In genomic region chr12:73978144-73978543, GRCm38 (mm10) we compare ENCODE assay signal across 24 mouse cellular contexts. TPM values are rescaled to one million over a fixed set of nuclear protein-coding genes. Genes with fewer than 3 reads are reported as not detected.
DNase-seq lines count a peak whose midpoint lies in the region; ATAC-seq lines count a peak whose summit lies in the region.
"Had no signal": no experiment of that assay in that cellular context is flagged by ENCODE, and none has a peak within 500 bp of the region (broad histone marks: within the 10 kb centered on the region; RNA-seq: fewer than 3 reads in every experiment).

No protein-coding gene starts in this region.

- 82% methylated on average over 3 of the region's 3 CpGs for WGBS in kidney, embryonic 16.5 days

- no peak overlapping the region for H3K9ac ChIP-seq in kidney, embryonic 16.5 days (replicated peaks; ENCODE audit: low read length)
- H3K9ac ChIP-seq: embryonic facial prominence, embryonic 13.5 days; forebrain, embryonic 12.5 days; heart, embryonic 15.5 days; hindbrain, embryonic 15.5 days had no signal

- no peak overlapping the region for H3K4me2 ChIP-seq in kidney, embryonic 16.5 days (replicated peaks; ENCODE audit: low read depth, low read length)
- H3K4me2 ChIP-seq: embryonic facial prominence, embryonic 13.5 days; forebrain, embryonic 12.5 days; heart, embryonic 11.5 days; heart, embryonic 15.5 days; hindbrain, embryonic 15.5 days had no signal

- H3K4me1 ChIP-seq in kidney, embryonic 16.5 days (ENCODE audit: insufficient read depth, low read length), result no peaks in the 10 kb centered on the region
- H3K4me1 ChIP-seq: embryonic facial prominence, embryonic 13.5 days; forebrain, embryonic 12.5 days; hindbrain, embryonic 15.5 days had no signal

- no peaks in the 10 kb centered on the region for H3K9me3 ChIP-seq in kidney, embryonic 16.5 days (ENCODE audit: low read length)
- H3K9me3 ChIP-seq: embryonic facial prominence, embryonic 13.5 days; forebrain, embryonic 12.5 days; heart, embryonic 15.5 days; hindbrain, embryonic 15.5 days had no signal

- no peak for ATAC-seq in kidney, embryonic 16.5 days (ENCODE audit: low FRiP score, low TSS enrichment)
- ATAC-seq: forebrain, embryonic 16.5 days had no signal

- H3K27ac ChIP-seq in kidney, embryonic 16.5 days (ENCODE audit: low read length), result no peak overlapping the region
- H3K27ac ChIP-seq: embryonic facial prominence, embryonic 13.5 days; forebrain, embryonic 12.5 days; heart, adult 2 months; heart, embryonic 15.5 days; hindbrain, embryonic 15.5 days had no signal

- peak; percentile 68 for DNase-seq in kidney, adult 18-20 months
- peak; percentile 79 to 82 for DNase-seq in kidney, adult 8-10 months
- peak; percentile 88 to 92 for DNase-seq in kidney, postnatal 25 days
- DNase-seq in gastrocnemius, postnatal 25 days, result no peak
- DNase-seq in heart, postnatal 36 days, result no peak
- DNase-seq in urinary bladder, postnatal 25 days (ENCODE audit: low spot score), result no peak
- DNase-seq: adrenal gland, adult 8-10 months; cerebellum, adult 11-12 months; cerebellum, adult 9-10 months; cerebellum, postnatal 25 days; gastrocnemius, postnatal 10 days; heart, adult 2 months; heart, postnatal 14 days had no signal

- peaks cover 43% of the 10 kb centered on the region for H3K36me3 ChIP-seq in kidney, embryonic 16.5 days (ENCODE audit: insufficient read depth, low read length)

- no peak overlapping the region for H3K4me3 ChIP-seq in kidney, embryonic 16.5 days (ENCODE audit: low read length)
- H3K4me3 ChIP-seq: embryonic facial prominence, embryonic 13.5 days; forebrain, embryonic 12.5 days; heart, adult 2 months; heart, embryonic 15.5 days; hindbrain, embryonic 15.5 days had no signal

- intact Hi-C loops in heart, postnatal 36 days (cut with DNase I), result no loop called here

- H3K27me3 ChIP-seq in kidney, embryonic 16.5 days (ENCODE audit: insufficient read depth, low read length), result no peaks in the 10 kb centered on the region
- H3K27me3 ChIP-seq: embryonic facial prominence, embryonic 13.5 days; forebrain, embryonic 12.5 days; heart, embryonic 15.5 days; hindbrain, embryonic 15.5 days had no signal

RNA-seq across cellular contexts. Expression of gene Snapc1, which starts 13.9 kb away (rescaled TPM):
- polyA plus RNA-seq in kidney, embryonic 16.5 days (2015; fragmentation: Nextera tagmentation; extraction: Ambion mirVana), result 22.3 and 22.8 TPM in 2 replicates
- total RNA-seq in gastrocnemius, postnatal 25 days (2021), result 1 to 10 TPM; 4.6 to 5.0 TPM
- 10 to 100 TPM in 1 of 2 experiments, 1 to 10 TPM in 1; 8.8 to 13.4 TPM for total RNA-seq in heart, postnatal 36 days (2021)

RNA-seq across cellular contexts. Expression of gene Syt16, which starts 19.3 kb away (rescaled TPM):
- 1.1 and 1.4 TPM in 2 replicates for polyA plus RNA-seq in kidney, embryonic 16.5 days (2015; fragmentation: Nextera tagmentation; extraction: Ambion mirVana)
- total RNA-seq in gastrocnemius, postnatal 25 days (2021), result not detected
- not detected for total RNA-seq in heart, postnatal 36 days (2021)
- total RNA-seq: heart, adult 2 months; heart, postnatal 14 days had no signal

RNA-seq across cellular contexts. Expression of gene Gm49321, which starts 40.7 kb away (rescaled TPM):
- polyA plus RNA-seq in kidney, embryonic 16.5 days (2015; fragmentation: Nextera tagmentation; extraction: Ambion mirVana), result 13.1 and 14.8 TPM in 2 replicates
- total RNA-seq in gastrocnemius, postnatal 25 days (2021), result 1 to 10 TPM; 3.0 to 3.6 TPM
- total RNA-seq in heart, postnatal 36 days (2021), result 1 to 10 TPM; 3.7 to 7.0 TPM
- polyA plus RNA-seq: brain, embryonic 14.5 days; cortical plate, adult 2 months; frontal cortex, adult 2 months; gonadal fat pad, adult 2 months; heart, adult 2 months had no signal

Comparison
In these comparisons a context has a peak if more than half of its experiments do, and no peak if none do; other contexts are left out.
1. DNase-seq: peak in kidney, adult 18-20 months (single experiment), kidney, adult 8-10 months (2 of 2) and kidney, postnatal 25 days (2 of 2); none in gastrocnemius, postnatal 25 days (single experiment), heart, postnatal 36 days (0 of 2) and urinary bladder, postnatal 25 days (single experiment).